Mouse (Mus musculus) spleen, adult 2 months (tissue): ENCODE results near the gene Esrra.

Source experiments
- CTCF ChIP-seq: fragments of 200-500 bp; IDR thresholded peaks from 2 replicates; pipeline ENCODE4 v1.5.1; 2011; ENCODE audit warnings: mild to moderate bottlenecking, inconsistent platforms; ENCODE audit not compliant: insufficient read depth, insufficient read length, insufficient replicate concordance; ENCODE audit errors: extremely low read depth
- POLR2A ChIP-seq: fragments of 200-500 bp; IDR thresholded peaks from 2 replicates; pipeline ENCODE4 v1.6.1; 2011; ENCODE audit warnings: low read depth, low read length, inconsistent platforms

GRCm38 (mm10) chr19:6955424-6955823 lies 33.8 kb upstream of the Esrra start:
- TF ChIP-seq POLR2A = no peak
- TF ChIP-seq CTCF = no peak
